Mouse (Mus musculus) CH12.LX (cell line): Measurements from ENCODE around the gene Clpsl2.

Source experiments
- CTCF ChIP-seq, 2 experiments: IDR thresholded peaks in 1 of 2; conservative IDR thresholded peaks in 1 of 2; 2 replicates each; pipeline ENCODE4 v1.5.1; 2011 to 2012; ENCODE audit warnings: low read depth in 2 of 2, low read length in 2 of 2, improper control_type of control experiment in 1 of 2, inconsistent platforms in 1 of 2, mild to moderate bottlenecking in 1 of 2, moderate library complexity in 1 of 2
- RAD21 ChIP-seq: IDR thresholded peaks from 2 replicates; pipeline ENCODE4 v1.6.1; 2011; ENCODE audit warnings: low read depth, mild to moderate bottlenecking, low read length, improper control_type of control experiment, moderate library complexity
- ZC3H11A ChIP-seq: IDR thresholded peaks from 2 replicates; pipeline ENCODE4 v1.6.1; 2012; ENCODE audit warnings: low read depth, mild to moderate bottlenecking, inconsistent platforms, low read length, improper control_type of control experiment

GRCm38 (mm10) chr17:28549111-28549510 lies at the start of gene Clpsl2:
- no peak for TF ChIP-seq CTCF (conservative IDR thresholded peaks at IDR 0.05 in 1 of 2, IDR thresholded peaks at IDR 0.05 in 1 of 2; ENCODE audit: low read depth in 2 of 2, low read length in 2 of 2)
- no peak for TF ChIP-seq RAD21
- no peak for TF ChIP-seq ZC3H11A
